Mouse (Mus musculus) cerebellum, postnatal 25 days (tissue): ENCODE results near the gene Kbtbd12.
A peak's percentile ranks its signal among the peaks of the same experiment; 100 is the strongest.

Experiments
- DNase-seq, 2 experiments: peaks; one replicate each; pipeline ENCODE4 v3.0.0; 2021; ENCODE audit warnings: mixed read lengths in 2 of 2

Gene Kbtbd12

DNA sequence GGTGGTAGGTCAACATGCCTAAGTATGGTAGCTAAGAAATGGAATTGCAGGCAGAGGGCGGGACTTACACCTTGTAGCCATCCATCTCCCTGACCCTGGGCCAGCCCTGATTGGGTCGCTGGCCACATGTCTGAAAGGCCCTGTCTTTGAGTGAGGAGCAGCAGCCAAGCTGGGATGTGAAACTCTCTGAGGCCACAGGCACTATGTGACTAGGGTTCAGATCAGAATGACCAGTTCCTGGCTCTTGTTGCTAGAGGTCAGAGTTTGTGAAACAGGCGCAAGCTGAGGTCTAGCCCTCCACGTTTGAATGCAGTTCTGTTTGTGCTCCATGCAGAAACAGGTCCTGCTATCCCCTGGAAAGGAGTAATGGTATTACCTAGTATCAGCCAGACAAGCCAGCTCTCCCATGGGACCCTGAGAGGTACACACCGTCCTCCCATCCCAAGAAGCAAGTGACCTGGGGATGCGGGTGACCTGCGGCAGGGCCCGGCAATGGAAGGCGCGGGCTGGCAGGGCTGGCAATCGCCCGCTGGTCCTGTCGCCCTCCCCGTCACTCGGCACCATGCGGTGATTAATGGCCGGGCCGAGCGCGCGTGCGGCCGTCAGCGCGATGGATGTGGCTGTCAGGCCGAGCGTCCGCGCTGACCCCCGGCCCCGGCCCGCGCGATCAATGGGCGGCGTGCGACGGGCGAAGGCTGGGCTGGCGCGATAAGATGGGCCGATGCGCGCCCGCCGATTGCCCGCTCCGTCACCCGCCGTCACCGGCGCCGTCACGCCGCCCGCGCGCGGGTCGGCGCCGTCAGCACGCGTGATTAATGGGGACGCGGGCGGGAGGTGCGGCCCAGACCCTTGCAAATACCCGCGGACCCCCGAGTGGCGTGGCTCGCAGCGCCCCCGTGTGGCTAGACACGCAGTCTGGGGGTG, 138.0 kb downstream of the Kbtbd12 start:
- DNase-seq, result peak; percentile 85 to 91
